Mouse (Mus musculus) mouse embryonic stem cell (cell line): Measurements from ENCODE around the gene Eif4ebp2.

ENCODE experiments used
- in situ Hi-C, 2 experiments: fragments of 300-500 bp; cut with MboI; formaldehyde crosslinking; loops; 1 replicate in 1 of 2; 3 replicates in 1 of 2; pipeline ENCODE4 v1.14.3; 2019 to 2020; ENCODE audit warnings: low sequenced_read_pairs in 2 of 2, low pct_unique_long_range_greater_than_20kb in 1 of 2, mixed read lengths in 1 of 2; ENCODE audit not compliant: unreplicated experiment in 1 of 2

The Eif4ebp2 gene

GRCm38 (mm10) chr10:61426251-61426757 is 26.2 kb downstream of the Eif4ebp2 start:
- in situ Hi-C loops = no loop called here

GRCm38 (mm10) chr10:61425047-61425446 is 27.4 kb downstream of the Eif4ebp2 start:
- in situ Hi-C loops = no loop called here

GRCm38 (mm10) chr10:61424500-61424899 is 28.0 kb downstream of the Eif4ebp2 start:
- in situ Hi-C loops = no loop called here

- in situ Hi-C loops = no loop called here
These were observed 29.2 kb downstream of the Eif4ebp2 start for GRCm38 (mm10) chr10:61423289-61423688.

GRCm38 (mm10) chr10:61422861-61423260 is 29.6 kb downstream of the Eif4ebp2 start:
- in situ Hi-C loops = no loop called here

GRCm38 (mm10) chr10:61420011-61420410 is 32.5 kb downstream of the Eif4ebp2 start:
- in situ Hi-C loops = no loop called here

- in situ Hi-C loops = no loop called here
These were observed 33.3 kb downstream of the Eif4ebp2 start for GRCm38 (mm10) chr10:61419146-61419545.

GRCm38 (mm10) chr10:61418131-61418900 is 34.1 kb downstream of the Eif4ebp2 start:
- in situ Hi-C loops = no loop called here

- in situ Hi-C loops = no loop called here
These were observed 34.8 kb downstream of the Eif4ebp2 start, which contains the start of gene Nodal for GRCm38 (mm10) chr10:61417672-61418071. Nodal (plus strand) TSS chr10:61417972.

- in situ Hi-C loops = no loop called here
These were observed 35.4 kb downstream of the Eif4ebp2 start for GRCm38 (mm10) chr10:61417046-61417445.

GRCm38 (mm10) chr10:61416561-61416960 is 35.9 kb downstream of the Eif4ebp2 start:
- in situ Hi-C loops = no loop called here

- in situ Hi-C loops = no loop called here
These were observed 36.6 kb downstream of the Eif4ebp2 start for GRCm38 (mm10) chr10:61415890-61416289.

- in situ Hi-C loops = no loop called here
These were observed 37.2 kb downstream of the Eif4ebp2 start for GRCm38 (mm10) chr10:61415240-61415639.

GRCm38 (mm10) chr10:61412910-61413625 is 39.4 kb downstream of the Eif4ebp2 start:
- in situ Hi-C loops = no loop called here

- in situ Hi-C loops = no loop called here
These were observed 42.3 kb downstream of the Eif4ebp2 start for GRCm38 (mm10) chr10:61410193-61410592.

GRCm38 (mm10) chr10:61409776-61410175 is 42.7 kb downstream of the Eif4ebp2 start:
- in situ Hi-C loops = no loop called here

GRCm38 (mm10) chr10:61405958-61406357 is 46.5 kb downstream of the Eif4ebp2 start:
- in situ Hi-C loops = no loop called here

- in situ Hi-C loops = no loop called here
These were observed 49.5 kb downstream of the Eif4ebp2 start for GRCm38 (mm10) chr10:61402911-61403310.

- in situ Hi-C loops = no loop called here
These were observed 50.0 kb downstream of the Eif4ebp2 start for GRCm38 (mm10) chr10:61402480-61402879.

GRCm38 (mm10) chr10:61400407-61400806 is 52.1 kb downstream of the Eif4ebp2 start:
- in situ Hi-C loops = no loop called here
